Comparison of ENCODE assay signal across 7 mouse cellular contexts in genomic region chr9:44325032-44325767, GRCm38 (mm10). TPM values are rescaled to one million over a fixed set of nuclear protein-coding genes. Genes with fewer than 3 reads are reported as not detected.
DNase-seq lines count a peak whose midpoint lies in the region; ATAC-seq and TF ChIP-seq lines count a peak whose summit lies in the region.
"Not testable (repeated sequence)": the region's sequence is repeated elsewhere in the genome, so short reads cannot be mapped to it uniquely, and the experiment has no call there.

No protein-coding gene starts in this region.

- peak overlapping the region; percentile 94; the same call in 1 of the 2 replicates for H3K27ac ChIP-seq in embryonic facial prominence, embryonic 13.5 days
- H3K27ac ChIP-seq in forebrain, embryonic 16.5 days (ENCODE audit: low read length); midbrain, embryonic 15.5 days: not testable (repeated sequence)
- peak overlapping the region; percentile 88 for H3K27ac ChIP-seq in heart, postnatal 0 days (ENCODE audit: low read depth)
- H3K27ac ChIP-seq in intestine, embryonic 16.5 days (ENCODE audit: low read length), result peak overlapping the region; percentile 96
- peak overlapping the region; percentile 95 for H3K27ac ChIP-seq in limb, embryonic 12.5 days
- H3K27ac ChIP-seq in liver, postnatal 0 days (ENCODE audit: low read depth), result peak overlapping the region; percentile 93

- peaks cover 20% of the 10 kb centered on the region for H3K36me3 ChIP-seq in embryonic facial prominence, embryonic 13.5 days
- H3K36me3 ChIP-seq in forebrain, embryonic 16.5 days (ENCODE audit: control insufficient read depth, insufficient read depth); intestine, embryonic 16.5 days (ENCODE audit: control insufficient read depth, insufficient read depth, low read length); liver, postnatal 0 days (replicated peaks; ENCODE audit: insufficient read depth, low read length); midbrain, embryonic 15.5 days (replicated peaks): not testable (repeated sequence)
- H3K36me3 ChIP-seq in heart, postnatal 0 days (replicated peaks; ENCODE audit: control insufficient read depth, insufficient read depth, low read length), result peaks cover 14% of the 10 kb centered on the region
- H3K36me3 ChIP-seq in limb, embryonic 12.5 days, result peaks cover 18% of the 10 kb centered on the region

- not testable (repeated sequence) for TF ChIP-seq CTCF in heart, postnatal 0 days (IDR thresholded peaks at IDR 0.05; ENCODE audit: low read depth); liver, postnatal 0 days (IDR thresholded peaks at IDR 0.05; ENCODE audit: low read depth)

- not testable (repeated sequence) for TF ChIP-seq EP300 in heart, postnatal 0 days (IDR thresholded peaks at IDR 0.05; ENCODE audit: low read depth); liver, postnatal 0 days (IDR thresholded peaks at IDR 0.05; ENCODE audit: low read depth)

- peaks cover 20% of the 10 kb centered on the region for H3K4me1 ChIP-seq in embryonic facial prominence, embryonic 13.5 days
- peaks cover 23% of the 10 kb centered on the region for H3K4me1 ChIP-seq in forebrain, embryonic 16.5 days (replicated peaks; ENCODE audit: control insufficient read depth, insufficient read depth, low read length)
- peaks cover 19% of the 10 kb centered on the region for H3K4me1 ChIP-seq in heart, postnatal 0 days (ENCODE audit: control insufficient read depth, insufficient read depth)
- H3K4me1 ChIP-seq in intestine, embryonic 16.5 days (ENCODE audit: control insufficient read depth, insufficient read depth, low read length), result peaks cover 13% of the 10 kb centered on the region
- peaks cover 19% of the 10 kb centered on the region for H3K4me1 ChIP-seq in limb, embryonic 12.5 days (replicated peaks)
- H3K4me1 ChIP-seq in liver, postnatal 0 days (ENCODE audit: insufficient read depth), result peaks cover 26% of the 10 kb centered on the region
- H3K4me1 ChIP-seq in midbrain, embryonic 15.5 days, result peaks cover 27% of the 10 kb centered on the region

- H3K9me3 ChIP-seq in embryonic facial prominence, embryonic 13.5 days; forebrain, embryonic 16.5 days (ENCODE audit: control insufficient read depth, low read length); heart, postnatal 0 days (replicated peaks; ENCODE audit: control insufficient read depth, low read length); intestine, embryonic 16.5 days (ENCODE audit: control insufficient read depth, low read length); limb, embryonic 12.5 days; liver, postnatal 0 days (ENCODE audit: low read length); midbrain, embryonic 15.5 days: not testable (repeated sequence)

- DNase-seq in heart, postnatal 0 days (ENCODE audit: low spot score); liver, postnatal 0 days: not testable (repeated sequence)

- H3K4me3 ChIP-seq in embryonic facial prominence, embryonic 13.5 days, result peak overlapping the region; percentile 83; the same call in 1 of the 2 replicates
- H3K4me3 ChIP-seq in forebrain, embryonic 16.5 days (replicated peaks; ENCODE audit: low read length); liver, postnatal 0 days (ENCODE audit: low read depth, low read length): not testable (repeated sequence)
- H3K4me3 ChIP-seq in heart, postnatal 0 days (ENCODE audit: low read depth, low read length), result peak overlapping the region; percentile 78; the same call in 1 of the 2 replicates
- H3K4me3 ChIP-seq in intestine, embryonic 16.5 days (ENCODE audit: low read length), result peak overlapping the region; percentile 81; the same call in 1 of the 2 replicates
- H3K4me3 ChIP-seq in limb, embryonic 12.5 days (replicated peaks), result peak overlapping the region; percentile 75
- H3K4me3 ChIP-seq in midbrain, embryonic 15.5 days, result peak overlapping the region; percentile 90; the same call in 1 of the 2 replicates

- ATAC-seq in embryonic facial prominence, embryonic 13.5 days (ENCODE audit: insufficient number of reproducible peaks, insufficient read depth, low FRiP score, low TSS enrichment, low read depth); forebrain, embryonic 16.5 days; heart, postnatal 0 days (ENCODE audit: insufficient read depth, low read depth); intestine, embryonic 16.5 days; limb, embryonic 12.5 days (ENCODE audit: insufficient number of reproducible peaks, insufficient read depth, low FRiP score, low TSS enrichment, low read depth); liver, postnatal 0 days; midbrain, embryonic 15.5 days (replicated peaks): not testable (repeated sequence)

- H3K27me3 ChIP-seq in embryonic facial prominence, embryonic 13.5 days; forebrain, embryonic 16.5 days (replicated peaks; ENCODE audit: control insufficient read depth, insufficient read depth, low read length); heart, postnatal 0 days (ENCODE audit: control insufficient read depth, insufficient read depth, low read length); intestine, embryonic 16.5 days (replicated peaks; ENCODE audit: control insufficient read depth, insufficient read depth, low read length); limb, embryonic 12.5 days; liver, postnatal 0 days (ENCODE audit: insufficient read depth, low read length); midbrain, embryonic 15.5 days (replicated peaks): not testable (repeated sequence)

- peak overlapping the region; percentile 91; the same call in 1 of the 2 replicates for H3K9ac ChIP-seq in embryonic facial prominence, embryonic 13.5 days
- not testable (repeated sequence) for H3K9ac ChIP-seq in forebrain, embryonic 16.5 days (replicated peaks; ENCODE audit: low read depth, low read length); heart, postnatal 0 days (replicated peaks; ENCODE audit: low read depth, low read length); intestine, embryonic 16.5 days (ENCODE audit: low read depth, low read length); limb, embryonic 12.5 days (replicated peaks); midbrain, embryonic 15.5 days
- H3K9ac ChIP-seq in liver, postnatal 0 days (replicated peaks), result 0 out of 2 replicates have a peak overlapping the region, but pooled peaks have one; percentile 90

- 71% methylated on average over 7 of the region's 8 CpGs for WGBS in embryonic facial prominence, embryonic 13.5 days
- 60% methylated on average over 6 of the region's 8 CpGs for WGBS in forebrain, embryonic 16.5 days
- 70% methylated on average over 7 of the region's 8 CpGs for WGBS in heart, postnatal 0 days
- WGBS in intestine, embryonic 16.5 days, result 62% methylated on average over 7 of the region's 8 CpGs
- WGBS in limb, embryonic 12.5 days, result 77% methylated on average over 7 of the region's 8 CpGs
- 59% methylated on average over 6 of the region's 8 CpGs for WGBS in liver, postnatal 0 days (ENCODE audit: insufficient replicate concordance)
- WGBS in midbrain, embryonic 15.5 days, result 59% methylated on average over 7 of the region's 8 CpGs

- H3K4me2 ChIP-seq in embryonic facial prominence, embryonic 13.5 days, result peak overlapping the region; percentile 76
- H3K4me2 ChIP-seq in forebrain, embryonic 16.5 days (ENCODE audit: low read length), result peak overlapping the region; percentile 70
- H3K4me2 ChIP-seq in heart, postnatal 0 days (ENCODE audit: low read depth, low read length), result peak overlapping the region; percentile 85
- H3K4me2 ChIP-seq in intestine, embryonic 16.5 days (ENCODE audit: low read depth, low read length), result peak overlapping the region; percentile 81
- peak overlapping the region; percentile 79 for H3K4me2 ChIP-seq in limb, embryonic 12.5 days
- peak overlapping the region; percentile 87; the same call in 1 of the 2 replicates for H3K4me2 ChIP-seq in liver, postnatal 0 days (ENCODE audit: low read depth, low read length)
- H3K4me2 ChIP-seq in midbrain, embryonic 15.5 days, result peak overlapping the region; percentile 61

RNA-seq across cellular contexts. Expression of gene Dpagt1, which starts 0.6 kb away (rescaled TPM):
- 38.4 and 40.5 TPM in 2 replicates for polyA plus RNA-seq in embryonic facial prominence, embryonic 13.5 days (2015; fragmentation: Nextera tagmentation; extraction: Ambion mirVana)
- polyA plus RNA-seq in forebrain, embryonic 16.5 days (2015; fragmentation: Nextera tagmentation; extraction: Ambion mirVana), result 35.2 and 35.7 TPM in 2 replicates
- 27.6 and 33.3 TPM in 2 replicates for total RNA-seq in heart, postnatal 0 days (2014; rRNA removed; ENCODE audit: low replicate concordance)
- 24.5 and 25.2 TPM in 2 replicates for polyA plus RNA-seq in heart, postnatal 0 days (2015; fragmentation: Nextera tagmentation; extraction: Ambion mirVana)
- polyA plus RNA-seq in intestine, embryonic 16.5 days (2015; fragmentation: Nextera tagmentation; extraction: Ambion mirVana), result 39.3 and 42.7 TPM in 2 replicates
- polyA plus RNA-seq in limb, embryonic 12.5 days (2016; fragmentation: Nextera tagmentation; extraction: Ambion mirVana), result 38.1 and 38.6 TPM in 2 replicates
- 19.0 and 19.4 TPM in 2 replicates for polyA plus RNA-seq in liver, postnatal 0 days (2015; fragmentation: Nextera tagmentation; extraction: Ambion mirVana)
- 36.5 and 36.9 TPM in 2 replicates for polyA plus RNA-seq in midbrain, embryonic 15.5 days (2015; fragmentation: Nextera tagmentation; extraction: Ambion mirVana)

RNA-seq across cellular contexts. Expression of gene C2cd2l, which starts 5.1 kb away (rescaled TPM):
- 8.3 TPM in 2 replicates for polyA plus RNA-seq in embryonic facial prominence, embryonic 13.5 days (2015; fragmentation: Nextera tagmentation; extraction: Ambion mirVana)
- 29.0 and 31.4 TPM in 2 replicates for polyA plus RNA-seq in forebrain, embryonic 16.5 days (2015; fragmentation: Nextera tagmentation; extraction: Ambion mirVana)
- 14.5 and 16.8 TPM in 2 replicates for total RNA-seq in heart, postnatal 0 days (2014; rRNA removed; ENCODE audit: low replicate concordance)
- 4.7 and 5.0 TPM in 2 replicates for polyA plus RNA-seq in heart, postnatal 0 days (2015; fragmentation: Nextera tagmentation; extraction: Ambion mirVana)
- 15.3 and 16.5 TPM in 2 replicates for polyA plus RNA-seq in intestine, embryonic 16.5 days (2015; fragmentation: Nextera tagmentation; extraction: Ambion mirVana)
- polyA plus RNA-seq in limb, embryonic 12.5 days (2016; fragmentation: Nextera tagmentation; extraction: Ambion mirVana), result 7.9 and 8.1 TPM in 2 replicates
- 10.1 and 11.4 TPM in 2 replicates for polyA plus RNA-seq in liver, postnatal 0 days (2015; fragmentation: Nextera tagmentation; extraction: Ambion mirVana)
- polyA plus RNA-seq in midbrain, embryonic 15.5 days (2015; fragmentation: Nextera tagmentation; extraction: Ambion mirVana), result 27.3 and 30.6 TPM in 2 replicates

RNA-seq across cellular contexts. Expression of gene H2afx, which starts 9.3 kb away (rescaled TPM):
- 365 and 385 TPM in 2 replicates for polyA plus RNA-seq in embryonic facial prominence, embryonic 13.5 days (2015; fragmentation: Nextera tagmentation; extraction: Ambion mirVana)
- 182 and 199 TPM in 2 replicates for polyA plus RNA-seq in forebrain, embryonic 16.5 days (2015; fragmentation: Nextera tagmentation; extraction: Ambion mirVana)
- 285 and 447 TPM in 2 replicates for total RNA-seq in heart, postnatal 0 days (2014; rRNA removed; ENCODE audit: low replicate concordance)
- 69.3 and 71.2 TPM in 2 replicates for polyA plus RNA-seq in heart, postnatal 0 days (2015; fragmentation: Nextera tagmentation; extraction: Ambion mirVana)
- polyA plus RNA-seq in intestine, embryonic 16.5 days (2015; fragmentation: Nextera tagmentation; extraction: Ambion mirVana), result 268 and 278 TPM in 2 replicates
- 429 and 481 TPM in 2 replicates for polyA plus RNA-seq in limb, embryonic 12.5 days (2016; fragmentation: Nextera tagmentation; extraction: Ambion mirVana)
- polyA plus RNA-seq in liver, postnatal 0 days (2015; fragmentation: Nextera tagmentation; extraction: Ambion mirVana), result 152 and 164 TPM in 2 replicates
- polyA plus RNA-seq in midbrain, embryonic 15.5 days (2015; fragmentation: Nextera tagmentation; extraction: Ambion mirVana), result 121 and 132 TPM in 2 replicates

RNA-seq across cellular contexts. Expression of gene Hmbs, which starts 18.8 kb away (rescaled TPM):
- polyA plus RNA-seq in embryonic facial prominence, embryonic 13.5 days (2015; fragmentation: Nextera tagmentation; extraction: Ambion mirVana), result 114 and 119 TPM in 2 replicates
- 64.3 and 64.7 TPM in 2 replicates for polyA plus RNA-seq in forebrain, embryonic 16.5 days (2015; fragmentation: Nextera tagmentation; extraction: Ambion mirVana)
- 61.5 and 96.3 TPM in 2 replicates for total RNA-seq in heart, postnatal 0 days (2014; rRNA removed; ENCODE audit: low replicate concordance)
- 81.3 and 84.0 TPM in 2 replicates for polyA plus RNA-seq in heart, postnatal 0 days (2015; fragmentation: Nextera tagmentation; extraction: Ambion mirVana)
- 134 and 155 TPM in 2 replicates for polyA plus RNA-seq in intestine, embryonic 16.5 days (2015; fragmentation: Nextera tagmentation; extraction: Ambion mirVana)
- polyA plus RNA-seq in limb, embryonic 12.5 days (2016; fragmentation: Nextera tagmentation; extraction: Ambion mirVana), result 123 and 125 TPM in 2 replicates
- 517 and 539 TPM in 2 replicates for polyA plus RNA-seq in liver, postnatal 0 days (2015; fragmentation: Nextera tagmentation; extraction: Ambion mirVana)
- 63.1 and 65.6 TPM in 2 replicates for polyA plus RNA-seq in midbrain, embryonic 15.5 days (2015; fragmentation: Nextera tagmentation; extraction: Ambion mirVana)

RNA-seq across cellular contexts. Expression of gene Hinfp, which starts 19.7 kb away (rescaled TPM):
- 27.9 and 30.6 TPM in 2 replicates for polyA plus RNA-seq in embryonic facial prominence, embryonic 13.5 days (2015; fragmentation: Nextera tagmentation; extraction: Ambion mirVana)
- 34.1 and 35.6 TPM in 2 replicates for polyA plus RNA-seq in forebrain, embryonic 16.5 days (2015; fragmentation: Nextera tagmentation; extraction: Ambion mirVana)
- total RNA-seq in heart, postnatal 0 days (2014; rRNA removed; ENCODE audit: low replicate concordance), result 14.8 and 26.3 TPM in 2 replicates
- polyA plus RNA-seq in heart, postnatal 0 days (2015; fragmentation: Nextera tagmentation; extraction: Ambion mirVana), result 7.6 and 9.4 TPM in 2 replicates
- 17.8 and 19.4 TPM in 2 replicates for polyA plus RNA-seq in intestine, embryonic 16.5 days (2015; fragmentation: Nextera tagmentation; extraction: Ambion mirVana)
- 29.1 and 33.2 TPM in 2 replicates for polyA plus RNA-seq in limb, embryonic 12.5 days (2016; fragmentation: Nextera tagmentation; extraction: Ambion mirVana)
- 4.5 and 6.3 TPM in 2 replicates for polyA plus RNA-seq in liver, postnatal 0 days (2015; fragmentation: Nextera tagmentation; extraction: Ambion mirVana)
- 28.4 and 30.5 TPM in 2 replicates for polyA plus RNA-seq in midbrain, embryonic 15.5 days (2015; fragmentation: Nextera tagmentation; extraction: Ambion mirVana)
